Mouse (Mus musculus) gastrocnemius, adult 18-20 months (tissue): Measurements from ENCODE around the gene Chrm3. TPM values are rescaled to one million over a fixed set of nuclear protein-coding genes. Genes with fewer than 3 reads are reported as not detected.
A peak's percentile ranks its signal among the peaks of the same experiment; 100 is the strongest.
"Not testable (repeated sequence)": the region's sequence is repeated elsewhere in the genome, so short reads cannot be mapped to it uniquely, and the experiment has no call there.

Experiments
- DNase-seq: peaks from one replicate; pipeline ENCODE4 v3.0.0; 2021; ENCODE audit warnings: low spot score
- long read RNA-seq, 2 experiments: library from polyadenylated mRNA; stranded (forward); transcript quantifications; one replicate each; pipeline ENCODE4 v2.0.0; 2021
- total RNA-seq, 2 experiments: library from RNA; stranded (reverse); gene quantifications; 2 replicates each; pipeline ENCODE4 v1.2.3; 2021

Chrm3 gene
- under 1 TPM; 0.25 to 0.33 TPM for total RNA-seq
- long read RNA-seq, experiment 1: 0 reads
- long read RNA-seq, experiment 2, partial matches to known transcripts: 1 of 1 reads
- long read RNA-seq, experiment 2, other reads (novel, unspliced or antisense): 0 of 1 reads

DNA sequence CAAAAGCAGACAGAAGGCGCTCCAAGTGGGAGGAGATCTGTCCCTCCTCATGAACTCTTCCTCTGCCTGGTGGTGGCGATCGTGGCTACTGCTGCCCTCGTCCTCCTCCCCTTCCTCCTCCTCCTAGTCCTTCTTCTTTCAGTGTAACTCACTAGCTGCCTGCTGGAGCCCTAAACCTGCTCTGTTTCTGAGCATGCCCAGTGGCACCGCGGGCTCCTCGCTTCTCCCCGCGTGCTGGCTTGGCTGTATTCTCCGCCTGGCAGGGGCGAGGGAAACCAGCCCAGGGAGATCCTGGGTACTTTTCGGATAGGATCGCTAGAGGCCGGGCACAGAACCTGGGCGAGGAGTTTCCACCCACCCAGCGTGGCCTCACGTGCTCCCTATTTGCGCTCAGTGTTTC lies at the start of gene Chrm3:
TSS of gene Chrm3 (minus strand) at position 71 of the 400 bp plus-strand sequence.
- peak; percentile 18 for DNase-seq

DNA sequence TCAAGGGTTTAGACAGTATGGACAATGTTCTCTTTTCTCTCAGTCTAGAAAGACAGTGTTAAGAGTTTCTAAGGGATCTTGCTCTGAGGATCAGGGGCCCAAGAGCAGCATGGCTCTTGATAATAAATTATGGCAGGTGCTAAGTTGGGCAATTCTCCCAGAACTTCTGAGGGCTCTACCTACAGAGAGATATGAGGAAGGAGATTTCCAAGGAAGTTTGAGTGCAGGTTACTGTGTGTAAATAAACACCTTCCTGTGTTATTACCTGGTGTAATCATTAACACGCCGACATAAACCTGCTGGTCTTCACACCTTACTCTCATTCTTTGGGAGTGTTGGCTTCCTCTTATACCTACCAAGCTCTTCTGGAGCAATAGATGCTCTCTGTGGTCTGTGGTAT lies 33.7 kb upstream of the Chrm3 start:
- no peak for DNase-seq

DNA sequence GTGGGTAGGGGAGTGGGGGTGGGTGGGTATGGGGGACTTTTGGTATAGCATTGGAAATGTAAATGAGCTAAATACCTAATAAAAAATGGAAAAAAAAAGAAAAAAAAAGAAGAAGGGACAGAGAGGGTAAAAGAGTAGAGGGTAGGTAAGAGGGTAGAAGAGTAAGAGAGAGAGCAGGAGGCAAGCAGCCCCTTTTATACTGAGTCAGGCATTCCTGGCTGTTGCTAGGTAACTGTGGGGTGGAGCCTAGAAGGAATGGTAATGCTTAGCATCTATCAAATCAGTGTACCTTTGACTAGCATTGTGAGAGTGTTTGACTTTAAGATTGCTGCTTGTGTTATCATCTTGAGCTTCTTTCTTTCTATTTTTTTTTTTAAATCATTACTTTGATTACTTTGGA lies 14.8 kb upstream of the Chrm3 start:
- DNase-seq: not testable (repeated sequence)

DNA sequence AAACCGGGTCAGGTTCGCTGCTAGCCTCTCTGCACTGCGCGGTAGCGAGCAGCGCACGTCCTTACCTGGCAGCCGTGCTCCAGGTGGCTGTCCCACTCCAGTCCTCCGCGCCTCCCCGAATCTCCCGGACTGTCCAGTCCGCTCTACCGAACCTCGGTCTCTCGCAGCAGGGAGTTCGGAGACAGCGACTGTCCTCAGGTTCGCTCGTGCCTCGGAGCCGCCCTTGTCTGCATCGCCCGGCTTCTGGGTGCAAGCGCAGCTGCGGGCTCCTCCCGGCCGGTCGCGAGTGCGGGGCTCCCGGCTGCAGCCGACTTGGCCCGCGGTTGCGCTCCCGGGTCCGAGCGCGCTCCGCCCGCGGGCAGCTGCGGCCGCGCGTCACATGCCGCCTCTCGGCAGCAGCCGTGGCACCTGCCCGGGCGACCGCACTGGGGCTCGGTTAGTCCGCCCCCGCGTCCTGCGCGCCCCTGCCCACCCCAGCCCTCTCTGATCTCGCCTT lies 400 bp downstream of the Chrm3 start:
- DNase-seq: no peak

DNA sequence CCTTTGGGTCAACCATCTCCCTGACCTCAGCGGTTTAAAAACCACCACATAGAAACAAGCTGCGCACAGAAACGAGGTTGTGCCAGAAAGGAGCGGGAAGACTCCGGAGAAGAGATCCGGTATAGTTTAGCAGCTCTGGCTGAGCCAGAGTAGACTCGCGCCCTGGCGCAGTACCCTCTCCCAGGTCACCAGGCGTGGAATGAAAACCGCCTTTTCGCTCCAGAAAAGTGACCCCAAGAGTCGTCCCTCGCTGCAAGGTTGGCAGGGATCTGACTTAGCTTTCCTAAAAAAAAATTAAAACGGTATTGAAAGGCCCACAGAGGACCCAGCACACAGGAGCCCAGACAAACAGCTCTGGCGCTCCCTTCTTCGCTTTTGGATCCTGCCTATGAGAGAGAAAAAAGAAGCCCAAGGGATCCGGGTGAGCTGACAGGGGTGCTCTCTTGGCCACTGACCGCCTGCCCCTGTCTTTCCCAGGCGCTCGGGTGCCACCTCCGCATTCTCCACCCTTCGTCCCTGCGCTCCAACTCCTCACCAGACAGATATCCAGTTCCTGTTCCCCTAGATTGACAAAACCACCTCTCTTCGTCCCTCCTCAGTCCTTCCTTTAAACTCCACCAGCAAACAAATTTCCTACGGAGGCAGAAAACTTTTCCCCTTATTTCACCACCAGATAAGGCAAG lies 990 bp downstream of the Chrm3 start:
- no peak for DNase-seq

DNA sequence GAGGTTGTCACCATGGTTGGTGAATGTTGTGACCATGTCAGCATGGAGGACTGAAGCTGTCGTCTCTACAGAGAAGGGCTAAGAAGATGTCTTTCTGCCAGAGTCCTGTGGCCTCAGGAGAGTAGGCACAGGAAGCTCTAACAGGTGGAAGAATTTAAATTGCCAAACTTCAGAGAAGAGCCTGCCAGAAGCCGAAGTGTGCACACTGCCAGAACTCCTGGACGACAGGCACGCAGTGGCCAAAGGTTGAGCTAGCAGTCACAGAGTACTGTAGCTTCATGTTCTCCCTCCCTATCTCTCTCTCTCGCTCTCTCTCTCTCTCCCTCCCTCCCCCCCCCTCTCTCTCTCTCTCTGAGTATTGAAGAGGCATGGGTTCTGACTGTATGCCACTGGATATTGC lies 4.9 kb downstream of the Chrm3 start:
- DNase-seq: no peak

DNA sequence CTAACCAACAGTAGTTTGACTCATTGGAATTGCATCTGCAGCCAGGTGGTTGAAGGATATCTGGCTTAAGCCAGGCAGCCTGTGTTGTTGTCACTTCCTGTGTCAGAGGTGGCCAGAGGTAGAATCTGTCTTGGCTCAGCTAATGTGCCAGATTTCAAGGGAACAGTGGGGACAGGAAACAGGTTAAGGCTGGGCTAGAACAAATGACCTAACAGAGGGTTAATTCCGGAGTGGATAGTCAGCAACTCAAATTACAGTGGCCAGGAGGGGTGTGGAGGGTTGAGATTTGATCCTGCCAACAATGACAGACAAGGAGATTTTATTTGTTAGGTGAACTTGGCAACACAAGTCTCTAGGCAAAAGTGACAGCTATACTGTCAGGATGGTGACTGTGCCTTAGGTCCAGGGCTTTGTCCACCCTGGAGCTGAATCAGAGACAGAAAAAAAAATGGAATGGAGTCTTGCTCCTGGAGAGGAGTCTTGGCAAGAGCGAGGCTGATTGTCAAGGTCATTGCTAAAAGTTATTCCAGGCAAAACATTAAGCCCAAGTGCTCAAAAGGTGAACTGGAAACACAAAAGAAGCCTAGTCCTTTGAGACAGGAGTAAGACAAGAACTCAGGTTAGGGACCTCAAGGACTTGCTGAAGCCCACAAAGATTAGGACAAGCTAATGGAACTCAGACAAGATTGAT lies 5.6 kb downstream of the Chrm3 start:
- no peak for DNase-seq

DNA sequence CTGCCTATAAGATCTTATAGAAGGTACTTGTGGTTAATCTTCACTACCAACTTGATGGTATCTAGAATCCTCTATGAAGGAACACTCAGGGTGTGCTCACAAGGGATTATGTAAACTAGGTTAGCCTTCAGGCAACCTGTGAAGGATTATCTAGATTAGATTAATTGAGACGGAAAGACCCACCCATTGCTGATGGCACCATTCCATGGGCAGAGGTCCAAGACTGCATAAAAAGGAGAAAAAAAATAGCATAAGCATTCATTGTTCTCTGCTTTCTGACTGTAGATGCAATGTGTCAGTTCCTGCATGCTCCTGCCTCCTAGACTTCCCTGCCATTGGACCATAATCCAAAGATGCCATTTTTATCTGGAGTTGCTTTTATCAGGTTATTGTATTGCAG lies 8.5 kb downstream of the Chrm3 start:
- no peak for DNase-seq

DNA sequence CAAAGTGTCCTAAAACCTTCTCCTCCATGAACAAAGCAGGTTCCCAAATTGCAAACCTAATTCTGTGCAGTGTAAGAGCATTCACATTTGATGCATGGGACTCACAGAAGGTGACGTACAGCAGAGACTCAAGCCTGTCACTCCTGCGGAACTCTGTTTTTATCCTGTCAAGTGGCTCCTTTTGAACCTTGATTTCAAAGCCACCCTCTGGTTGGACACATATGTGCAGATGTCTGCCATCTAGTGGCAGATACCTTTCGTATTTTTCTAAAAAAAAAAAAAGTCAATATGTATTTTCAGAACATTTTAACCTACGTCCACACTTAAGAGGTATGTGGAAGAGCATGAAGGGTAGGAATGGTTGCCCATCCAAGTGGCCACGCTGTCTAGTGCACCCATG lies 16.3 kb downstream of the Chrm3 start:
- no peak for DNase-seq

DNA sequence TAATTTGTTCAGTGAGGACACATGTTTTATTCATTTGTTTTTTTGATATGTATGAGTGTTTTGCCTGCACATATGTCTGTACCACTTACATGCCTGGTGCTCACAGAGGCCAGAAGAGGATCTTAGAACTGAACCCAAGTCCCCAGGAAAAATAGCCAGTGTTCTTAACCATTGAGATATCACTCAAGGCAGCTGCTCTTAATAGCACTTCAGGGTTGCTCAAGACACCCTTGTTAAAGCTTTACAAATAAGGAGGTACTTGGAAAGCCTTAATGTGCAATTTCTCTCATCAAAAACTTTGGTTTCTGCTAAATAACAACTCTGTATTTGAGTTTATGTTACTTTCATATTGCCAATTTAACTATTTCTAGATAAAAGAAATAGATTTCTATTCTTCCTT lies 25.1 kb downstream of the Chrm3 start:
- DNase-seq: no peak

DNA sequence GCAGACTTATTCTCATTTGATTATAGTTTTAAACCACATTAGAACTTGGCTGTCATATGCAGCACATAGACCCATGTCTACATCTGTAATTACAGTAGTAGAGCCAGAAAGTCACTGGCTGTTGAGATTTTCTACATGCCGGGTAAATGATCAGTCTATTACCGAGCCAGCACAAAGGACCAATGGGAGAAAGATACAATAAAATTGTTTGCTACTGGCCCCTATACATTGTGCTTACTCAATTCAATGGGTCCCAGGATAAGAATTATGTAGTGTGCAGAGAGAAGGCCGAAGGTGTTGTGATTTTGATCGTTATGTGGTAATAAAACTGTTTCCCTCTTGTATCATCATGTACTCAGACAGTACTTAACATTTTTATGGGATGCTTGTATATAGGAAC lies 27.9 kb downstream of the Chrm3 start:
- DNase-seq: no peak

DNA sequence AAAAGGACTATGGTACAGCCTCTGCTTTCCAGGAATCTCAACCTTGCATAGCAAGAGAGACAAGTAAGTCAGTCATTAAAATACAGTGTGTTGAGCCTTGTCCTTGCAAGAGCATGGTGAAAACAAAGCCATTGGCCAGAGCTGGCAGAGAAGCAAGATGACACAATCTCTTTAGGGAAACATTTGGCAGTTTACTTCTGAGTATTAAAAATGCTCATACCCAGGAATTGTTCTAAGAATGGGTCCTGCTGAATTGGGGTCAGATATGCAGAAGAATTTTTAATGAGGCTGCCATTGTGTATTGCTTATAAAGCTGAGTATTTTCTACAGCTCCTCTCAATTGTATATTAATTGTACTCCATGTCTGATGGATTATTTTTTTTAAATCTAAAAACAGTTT lies 50.8 kb downstream of the Chrm3 start:
- DNase-seq: peak; percentile 2

DNA sequence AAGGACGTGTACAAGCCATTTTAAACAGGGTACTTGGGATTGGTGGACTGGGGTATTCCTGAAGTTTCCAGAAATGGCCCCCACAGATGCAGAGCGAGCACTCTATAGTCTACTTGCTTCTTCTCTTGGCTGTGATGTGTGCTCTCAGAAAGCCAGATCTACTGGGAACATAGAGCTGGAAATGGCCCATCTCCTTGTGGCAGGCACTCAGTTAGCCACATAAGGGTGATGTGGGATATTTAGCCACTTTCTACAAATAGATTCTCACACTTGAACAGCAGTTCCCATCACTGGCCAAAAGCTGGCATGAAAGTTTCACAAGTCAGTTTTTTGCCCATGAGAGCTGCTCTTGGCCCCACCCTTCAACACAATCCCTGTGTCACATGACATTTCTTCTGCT lies 65.5 kb downstream of the Chrm3 start:
- no peak for DNase-seq

DNA sequence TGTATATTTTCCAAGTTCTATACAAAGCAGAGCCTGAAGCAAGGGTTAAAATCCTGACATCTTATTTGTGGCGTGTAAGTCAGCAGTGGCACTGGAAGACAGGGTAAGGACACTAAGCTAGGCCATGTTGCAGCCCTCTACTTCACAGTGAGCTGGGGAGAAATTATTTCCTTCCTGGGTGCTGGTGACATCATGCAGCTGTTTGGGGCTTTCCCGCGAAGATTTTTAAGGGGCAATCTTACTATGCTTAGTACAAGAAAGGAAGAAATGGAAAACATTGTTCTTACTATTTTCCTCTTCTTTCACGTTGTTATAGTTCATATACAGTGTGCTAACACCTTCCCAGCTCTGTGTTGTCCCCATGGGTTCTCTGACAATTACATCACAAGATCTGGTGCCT lies 76.3 kb downstream of the Chrm3 start:
- DNase-seq: no peak

DNA sequence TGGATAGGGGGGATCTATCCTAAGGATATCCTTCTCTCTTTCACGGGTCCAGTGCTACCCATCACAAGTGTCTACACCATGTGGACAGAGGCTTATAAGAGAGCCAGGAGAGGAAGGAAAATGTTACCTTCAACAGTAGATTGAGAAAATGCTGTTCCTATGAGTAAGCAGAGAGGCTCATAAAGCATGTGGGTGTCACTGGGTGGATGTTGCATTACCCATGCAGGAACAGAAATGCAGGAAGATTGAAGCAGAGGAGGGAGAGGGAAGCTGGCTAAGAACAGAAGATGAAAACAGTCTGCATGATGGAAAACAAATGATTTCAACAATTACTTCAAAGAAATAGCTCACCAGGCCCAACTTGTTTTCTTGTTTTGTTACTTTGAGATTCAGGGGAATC lies 85.7 kb downstream of the Chrm3 start:
- DNase-seq: no peak

DNA sequence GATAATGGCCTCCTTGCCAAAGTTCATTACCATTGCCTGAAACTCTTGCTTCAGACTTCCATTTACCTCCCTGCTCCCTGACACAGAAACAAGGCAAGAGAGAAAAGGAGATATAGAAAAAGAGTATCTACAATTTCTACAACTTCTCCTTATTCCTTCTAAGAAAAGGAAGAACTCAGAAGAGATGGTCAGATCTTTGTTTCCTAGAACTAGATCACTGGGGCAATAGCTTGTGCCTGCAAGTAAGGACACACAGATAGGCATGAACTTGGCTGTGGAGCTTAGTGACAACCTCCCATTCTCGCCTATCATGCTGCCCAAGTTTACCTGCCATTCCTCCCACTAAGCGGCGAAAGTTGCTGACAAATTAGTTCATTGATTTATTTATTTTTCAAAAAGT lies 96.9 kb downstream of the Chrm3 start:
- DNase-seq: no peak

DNA sequence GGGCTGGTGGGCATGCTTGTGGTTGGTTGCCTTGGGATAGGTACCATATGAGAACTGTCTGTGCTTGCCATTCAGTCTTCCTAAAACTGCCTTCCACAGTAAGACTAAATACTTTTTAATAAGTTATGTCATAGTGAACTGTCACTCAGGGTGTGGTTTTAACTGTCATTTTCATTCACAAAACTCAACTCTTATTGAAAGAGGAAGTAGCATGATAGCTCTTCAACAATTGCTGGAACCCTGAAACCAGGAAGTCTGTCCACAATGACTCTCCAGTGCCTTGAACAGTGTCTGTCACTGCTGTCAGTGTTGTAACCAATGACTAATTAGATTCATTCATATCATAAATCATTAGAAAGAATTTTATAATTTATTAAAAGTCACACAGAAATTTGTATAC lies 107.6 kb downstream of the Chrm3 start:
- no peak for DNase-seq

DNA sequence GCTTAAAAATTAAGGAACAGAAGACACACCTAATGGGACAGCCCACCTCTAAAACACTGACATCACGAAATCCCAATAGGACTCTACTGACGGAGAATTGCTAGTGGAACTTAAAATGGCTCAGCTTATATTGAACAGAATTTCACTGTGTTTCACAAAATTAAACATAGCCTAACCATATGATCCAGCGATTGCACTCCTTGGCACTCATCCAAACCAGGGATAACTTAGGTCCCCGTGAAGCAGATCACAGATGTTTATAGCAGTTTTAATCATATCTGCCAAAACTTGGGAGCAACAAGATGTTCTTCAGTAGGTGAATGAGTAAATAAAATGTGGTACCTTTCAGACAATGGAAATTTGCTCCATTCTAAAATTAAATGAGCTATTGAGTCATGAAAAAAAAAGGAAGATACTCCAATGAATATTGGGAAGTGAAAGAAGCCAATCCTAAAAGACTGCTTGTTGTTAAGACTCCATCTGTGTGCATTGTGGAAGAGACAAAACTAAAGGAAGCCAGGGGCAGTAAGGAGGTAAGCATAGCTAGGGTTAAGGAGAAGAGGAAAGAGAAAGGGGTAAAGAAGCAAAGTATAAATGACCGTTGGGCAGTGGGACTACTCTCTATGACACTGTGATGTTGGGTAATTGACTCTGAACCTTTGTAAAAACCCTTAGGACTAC lies 109.0 kb downstream of the Chrm3 start:
- no peak for DNase-seq

DNA sequence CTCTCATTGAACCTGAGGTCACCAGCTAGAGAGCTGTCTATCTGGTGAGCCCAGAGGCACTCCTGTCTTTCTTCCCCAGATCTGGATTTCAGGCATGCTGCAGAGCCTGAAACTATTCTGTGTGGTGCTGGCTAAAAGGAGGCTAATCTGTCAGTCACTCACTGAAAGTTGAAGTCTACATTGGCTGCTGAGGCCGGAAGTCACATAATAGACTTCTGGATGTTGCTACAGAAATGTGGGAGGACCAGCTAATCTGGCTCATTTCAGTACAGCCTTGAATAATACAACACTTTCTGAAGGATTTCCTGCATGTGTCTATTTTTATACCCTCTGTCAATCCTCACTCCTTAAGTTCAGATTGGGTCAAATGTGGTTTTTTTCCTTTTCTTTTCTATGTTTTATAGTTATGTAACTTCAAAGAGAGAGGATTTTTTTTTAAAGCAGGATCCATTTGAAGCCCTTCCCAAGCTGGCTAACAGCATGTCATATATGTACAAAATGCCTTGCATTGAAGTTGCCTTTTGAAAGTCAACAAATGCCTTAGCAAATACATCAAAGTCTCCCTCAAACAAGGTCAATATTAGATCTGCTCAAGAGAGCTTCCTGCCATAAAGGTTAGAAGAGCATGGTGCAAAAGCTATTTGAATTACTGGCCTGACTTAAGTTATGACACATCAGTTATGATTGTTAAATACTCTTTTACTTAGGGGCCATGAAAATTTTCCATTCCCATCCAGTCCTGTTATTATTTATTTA lies 116.2 kb downstream of the Chrm3 start:
- DNase-seq: no peak

DNA sequence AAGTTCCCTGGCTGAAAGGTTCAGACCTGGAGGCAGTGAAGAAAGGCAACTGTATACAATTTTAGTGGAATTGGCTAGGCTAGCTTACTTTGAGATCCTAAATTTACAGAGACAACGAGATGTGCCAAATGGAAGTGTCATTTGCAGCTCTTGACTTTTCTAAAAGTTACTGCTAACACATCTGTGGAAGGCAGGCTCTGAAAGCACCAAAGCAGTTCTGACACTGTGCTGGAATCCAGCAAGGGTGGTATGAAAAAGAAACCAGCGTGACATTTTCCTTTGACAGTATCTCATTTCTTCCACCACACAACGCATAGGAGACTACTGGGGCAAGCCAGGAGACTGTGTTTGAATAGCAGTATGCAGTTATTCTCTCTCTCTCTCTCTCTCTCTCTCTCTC lies 120.4 kb downstream of the Chrm3 start:
- DNase-seq: no peak

DNA sequence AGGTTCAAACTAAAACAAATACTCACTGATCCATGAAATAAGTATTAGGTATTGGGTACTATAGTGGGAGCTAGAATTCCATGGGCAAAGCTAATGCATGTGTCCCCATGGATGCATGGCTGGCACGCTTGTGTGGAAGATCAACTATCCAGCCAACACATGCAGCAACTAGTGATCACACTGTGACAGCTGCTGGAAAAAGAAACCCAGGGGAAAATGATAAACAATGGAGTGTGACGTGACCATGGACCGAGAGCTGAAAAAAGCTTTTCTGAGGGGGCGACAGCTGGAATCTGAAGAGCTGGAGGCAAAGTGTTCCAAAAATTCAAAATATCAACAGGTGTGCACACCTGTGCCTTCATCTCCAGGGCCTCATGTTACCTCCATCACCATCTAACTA lies 120.8 kb downstream of the Chrm3 start:
- DNase-seq: no peak

DNA sequence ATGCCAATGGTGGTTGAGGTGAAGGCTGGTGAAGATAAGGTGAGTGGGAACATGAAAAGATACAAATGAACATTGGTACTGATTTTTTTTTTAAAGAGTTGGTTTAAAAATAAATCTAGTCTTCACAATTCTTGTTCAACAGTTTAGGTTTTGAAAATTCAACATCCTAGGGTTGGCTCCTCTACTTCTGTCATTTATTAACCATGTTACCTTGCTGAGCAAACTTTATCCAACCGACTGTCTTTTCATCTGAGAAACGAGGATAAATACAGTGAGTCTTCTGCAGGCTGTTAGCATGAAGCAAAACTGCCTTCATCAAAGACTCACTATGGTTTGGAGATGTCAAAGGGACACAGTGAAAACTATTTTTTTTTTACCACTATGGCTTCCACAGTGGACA lies 123.0 kb downstream of the Chrm3 start:
- DNase-seq: no peak
